Mouse (Mus musculus): ENCODE results near the gene Zfx. TPM values are rescaled to one million over a fixed set of nuclear protein-coding genes. Genes with fewer than 3 reads are reported as not detected.

Gene Zfx
- total and polyA plus RNA-seq, 3 experiments, result 10.0 to 21.4 (median 16.0) TPM

DNA sequence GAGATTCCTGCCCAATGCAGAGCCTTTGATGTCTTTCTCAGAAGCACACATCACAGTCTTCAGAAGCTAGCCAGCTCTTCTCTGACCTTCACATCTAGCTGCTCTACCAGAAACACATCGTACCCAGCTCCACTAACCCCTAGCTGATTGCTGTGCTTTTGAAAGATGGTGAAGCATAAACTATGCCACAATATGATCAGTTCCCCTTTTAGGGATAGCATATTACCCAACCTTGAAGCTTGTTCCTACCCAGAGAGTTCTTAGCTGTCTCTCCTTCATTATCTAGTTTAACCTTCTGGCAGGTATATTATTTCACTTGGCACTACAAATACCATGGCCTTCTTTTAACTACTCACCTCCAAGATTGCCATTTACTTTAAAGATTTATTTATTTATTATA lies 16.6 kb upstream of the Zfx start:
- Histone ChIP-seq H3K4me3 (ENCODE audit: control insufficient read depth in 1 of 2, insufficient read depth in 1 of 2, low read depth in 2 of 2, low read length in 2 of 2) (no peak overlapping the region), H3K9ac (ENCODE audit: control insufficient read depth, low read depth, low read length, poor library complexity, severe bottlenecking) (no peak overlapping the region), H3K27me3 (ENCODE audit: control insufficient read depth in 1 of 2, insufficient read depth in 2 of 2, low read length in 2 of 2) (no peaks in the 10 kb centered on the region), H3K9me3 (replicated peaks; ENCODE audit: insufficient read depth, low read length) (no peaks in the 10 kb centered on the region), H3K27ac (ENCODE audit: control insufficient read depth, low read depth, low read length) (no peak overlapping the region), H3K79me2 (ENCODE audit: control insufficient read depth, insufficient read depth, low read length, poor library complexity) (no peaks in the 10 kb centered on the region), H3K36me3 (ENCODE audit: control insufficient read depth in 1 of 2, insufficient read depth in 2 of 2, low read length in 2 of 2) (no peaks in the 10 kb centered on the region), H3K4me1 (ENCODE audit: control insufficient read depth in 1 of 2, insufficient read depth in 2 of 2, low read length in 2 of 2) (peaks cover 2 to 3% of the 10 kb centered on the region in 2 experiments; a peak in 1 of 4 replicates)
- no peak for DNase-seq (ENCODE audit: low read depth, low spot score)
- TF ChIP-seq TCF12 (IDR thresholded peaks at IDR 0.05; ENCODE audit: low read depth, low read length) (no peak), CHD1 (IDR thresholded peaks at IDR 0.05; ENCODE audit: low read depth, low read length) (no peak), MEF2A (IDR thresholded peaks at IDR 0.05; ENCODE audit: extremely low read depth, insufficient replicate concordance, low read depth, low read length, poor library complexity, severe bottlenecking) (no peak), ZMIZ1 (IDR thresholded peaks at IDR 0.05; ENCODE audit: low read depth, low read length) (no peak), SIN3A (IDR thresholded peaks at IDR 0.05; ENCODE audit: low read length) (no peak), E2F4 (IDR thresholded peaks at IDR 0.05; ENCODE audit: borderline replicate concordance, low read depth, low read length) (no peak), USF2 (IDR thresholded peaks at IDR 0.05; ENCODE audit: borderline replicate concordance in 1 of 2, insufficient read depth in 1 of 2, low read depth in 1 of 2, low read length in 2 of 2) (no peak), USF1 (IDR thresholded peaks at IDR 0.05; ENCODE audit: low read depth, low read length) (no peak), MAFK (IDR thresholded peaks at IDR 0.05; ENCODE audit: borderline replicate concordance, low read depth, low read length) (no peak), NRF1 (IDR thresholded peaks at IDR 0.05; ENCODE audit: insufficient read depth, low read depth, low read length, poor library complexity, severe bottlenecking) (no peak), KAT2A (conservative IDR thresholded peaks at IDR 0.05; ENCODE audit: low read depth, low read length) (no peak), GATA1 (IDR thresholded peaks at IDR 0.05; ENCODE audit: low read depth, low read length) (no peak), ZNF384 (IDR thresholded peaks at IDR 0.05; ENCODE audit: low read depth, low read length) (no peak), ELF1 (IDR thresholded peaks at IDR 0.05; ENCODE audit: low read depth, low read length) (no peak), CTCF (IDR thresholded peaks at IDR 0.05 in 2 of 3, conservative IDR thresholded peaks at IDR 0.05 in 1 of 3; ENCODE audit: control insufficient read depth in 1 of 3, insufficient read depth in 1 of 3, low read depth in 2 of 3, low read length in 3 of 3, poor library complexity in 1 of 3, severe bottlenecking in 1 of 3) (no peak), TAL1 (IDR thresholded peaks at IDR 0.05; ENCODE audit: low read length) (no peak), UBTF (IDR thresholded peaks at IDR 0.05; ENCODE audit: borderline replicate concordance, insufficient read depth, low read depth, low read length) (no peak), RAD21 (IDR thresholded peaks at IDR 0.05; ENCODE audit: low read depth, low read length) (no peak)

DNA sequence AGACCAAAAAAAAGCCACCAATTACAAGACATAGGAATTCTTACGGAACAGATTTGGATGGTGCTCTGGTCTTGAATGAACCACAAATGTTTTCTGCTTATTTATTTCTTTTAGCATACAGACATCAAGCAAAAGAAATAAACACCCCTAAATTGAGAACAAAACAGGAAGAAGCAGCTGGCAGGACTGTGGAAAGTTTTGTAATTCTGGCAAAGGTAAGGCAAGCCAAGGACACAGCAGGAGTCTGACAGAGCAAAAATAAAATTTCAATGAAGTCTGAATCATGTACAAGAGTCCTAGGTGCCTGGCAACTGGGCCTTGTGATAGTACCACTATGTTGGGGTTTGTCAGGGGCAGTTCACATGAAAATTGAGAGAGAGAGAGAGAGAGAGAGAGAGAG lies 14.8 kb upstream of the Zfx start:
- H3K27me3 ChIP-seq (ENCODE audit: control insufficient read depth in 1 of 2, insufficient read depth in 2 of 2, low read length in 2 of 2), result no peaks in the 10 kb centered on the region
- no peak overlapping the region for H3K9ac ChIP-seq (ENCODE audit: control insufficient read depth, low read depth, low read length, poor library complexity, severe bottlenecking)
- TF ChIP-seq SMC3 (IDR thresholded peaks at IDR 0.05; ENCODE audit: low read depth, low read length) (no peak), ZKSCAN1 (IDR thresholded peaks at IDR 0.05; ENCODE audit: low read depth, low read length) (no peak), CHD1 (IDR thresholded peaks at IDR 0.05; ENCODE audit: low read depth, low read length) (no peak), MEF2A (IDR thresholded peaks at IDR 0.05; ENCODE audit: extremely low read depth, insufficient replicate concordance, low read depth, low read length, poor library complexity, severe bottlenecking) (no peak), TBP (IDR thresholded peaks at IDR 0.05; ENCODE audit: low read depth, low read length) (no peak), JUND (IDR thresholded peaks at IDR 0.05; ENCODE audit: low read depth, low read length) (no peak), MYB (IDR thresholded peaks at IDR 0.05; ENCODE audit: low read depth, low read length) (no peak), MAX (IDR thresholded peaks at IDR 0.05; ENCODE audit: low read length) (no peak)
- H3K4me1 ChIP-seq (ENCODE audit: control insufficient read depth in 1 of 2, insufficient read depth in 2 of 2, low read length in 2 of 2), result peaks cover 2 to 3% of the 10 kb centered on the region in 2 experiments; a peak in 1 of 4 replicates
- no peak overlapping the region for H3K27ac ChIP-seq (ENCODE audit: control insufficient read depth, low read depth, low read length)
- no peaks in the 10 kb centered on the region for H3K79me2 ChIP-seq (ENCODE audit: control insufficient read depth, insufficient read depth, low read length, poor library complexity)
- no peak overlapping the region for H3K4me3 ChIP-seq (ENCODE audit: control insufficient read depth in 1 of 2, insufficient read depth in 1 of 2, low read depth in 2 of 2, low read length in 2 of 2)
- H3K9me3 ChIP-seq (replicated peaks; ENCODE audit: insufficient read depth, low read length), result no peaks in the 10 kb centered on the region
- DNase-seq (ENCODE audit: low read depth, low spot score), result no peak
- H3K36me3 ChIP-seq (ENCODE audit: control insufficient read depth in 1 of 2, insufficient read depth in 2 of 2, low read length in 2 of 2), result no peaks in the 10 kb centered on the region

All from MEL (cell line).